Mouse (Mus musculus): ENCODE measurements around the gene Dpp6. TPM values are rescaled to one million over a fixed set of nuclear protein-coding genes. Genes with fewer than 3 reads are reported as not detected.

Dpp6 gene
- polyA plus RNA-seq, 1 experiment from 2014 or later = 22.8 TPM

DNA sequence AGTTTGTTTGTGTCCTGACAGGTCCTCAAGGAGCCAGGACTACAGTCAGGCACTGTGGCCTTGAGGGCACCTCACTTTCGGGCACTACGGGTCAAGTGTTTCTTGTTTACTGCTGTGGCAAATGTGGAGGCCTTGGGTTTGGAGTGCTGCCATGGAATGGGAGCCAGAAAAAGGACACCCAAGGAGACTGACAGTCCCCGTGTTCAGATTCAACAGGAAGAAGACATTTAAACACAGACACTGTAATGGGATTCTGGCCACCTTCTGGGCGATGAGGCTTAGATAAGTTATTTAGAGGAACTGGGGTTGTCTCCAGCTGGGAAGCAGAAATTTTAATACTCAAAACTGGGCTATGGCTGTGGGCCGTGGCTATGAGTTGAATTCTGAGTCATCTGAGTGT is 913.7 kb downstream of the Dpp6 start:
- WGBS = 81% methylated on average over 5 of the region's 5 CpGs

DNA sequence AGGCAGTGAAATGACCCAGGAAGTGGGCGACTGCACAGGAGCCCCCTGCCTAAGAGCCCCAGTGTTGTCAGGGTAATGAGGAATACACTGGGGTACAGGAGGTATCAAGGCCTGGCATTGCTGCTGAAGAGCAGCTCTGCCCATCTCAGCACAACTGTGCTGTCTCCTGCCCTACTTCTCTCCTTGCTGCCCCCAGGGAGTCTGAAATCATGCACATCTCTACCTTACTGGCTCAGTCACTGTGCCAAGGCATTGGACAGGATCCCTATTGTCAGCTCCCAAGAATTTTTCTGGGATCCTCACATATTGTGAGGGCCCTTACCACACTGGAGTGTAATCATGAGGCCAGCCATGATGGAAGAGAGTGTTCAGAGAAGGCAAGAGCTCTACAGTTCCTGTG is 914.4 kb downstream of the Dpp6 start:
- WGBS = 90% methylated on average over 1 of the region's 1 CpGs
- Histone ChIP-seq H3K4me2 (replicated peaks) (no peak overlapping the region), H3K9ac (no peak overlapping the region), H3K9me3 (peaks cover 10% of the 10 kb centered on the region; the same call in 1 of the 2 replicates), H3K27ac (no peak overlapping the region), H3K36me3 (no peaks in the 10 kb centered on the region), H3K4me3 (no peak overlapping the region), H3K27me3 (replicated peaks) (no peaks in the 10 kb centered on the region), H3K4me1 (no peaks in the 10 kb centered on the region)
- ATAC-seq (ENCODE audit: low FRiP score, low read depth) = no peak

More for the DNA sequence above, 913.7 kb downstream of the Dpp6 start:
- Histone ChIP-seq H3K27ac (no peak overlapping the region), H3K36me3 (no peaks in the 10 kb centered on the region), H3K4me3 (no peak overlapping the region), H3K27me3 (replicated peaks) (no peaks in the 10 kb centered on the region), H3K4me2 (replicated peaks) (no peak overlapping the region), H3K9ac (no peak overlapping the region), H3K9me3 (peaks cover 10% of the 10 kb centered on the region; the same call in 1 of the 2 replicates), H3K4me1 (no peaks in the 10 kb centered on the region)
- no peak for ATAC-seq (ENCODE audit: low FRiP score, low read depth)

DNA sequence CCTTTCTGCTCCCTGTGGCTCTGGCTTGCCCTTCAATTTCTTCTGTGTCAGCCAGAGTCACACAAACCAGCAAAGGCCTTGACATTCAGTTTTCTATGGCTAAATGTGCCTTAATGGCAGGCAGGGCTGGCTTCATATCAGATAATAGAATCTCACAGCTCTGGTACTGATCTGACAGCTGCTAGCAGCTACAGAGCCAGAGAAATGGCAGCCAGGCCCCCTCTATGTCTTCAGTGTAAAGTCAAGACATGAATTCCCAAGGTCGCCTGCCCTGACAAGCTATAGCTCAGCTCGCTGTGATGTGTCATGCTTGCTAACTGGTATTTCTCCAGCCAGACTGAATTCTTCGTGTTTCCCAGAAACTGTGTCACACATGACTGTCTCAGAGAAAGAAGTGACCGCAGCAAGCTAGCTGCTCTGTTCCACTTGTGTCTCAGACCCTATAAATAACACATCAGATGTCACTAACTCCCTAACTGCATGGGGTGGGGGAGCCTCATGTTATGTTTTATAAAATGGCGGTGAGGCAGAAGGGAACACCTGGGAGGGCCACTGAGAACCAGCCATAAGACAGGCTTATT is 915.4 kb downstream of the Dpp6 start:
- Histone ChIP-seq H3K27ac (no peak overlapping the region), H3K27me3 (replicated peaks) (no peaks in the 10 kb centered on the region), H3K9ac (no peak overlapping the region), H3K36me3 (no peaks in the 10 kb centered on the region), H3K4me3 (no peak overlapping the region), H3K4me1 (no peaks in the 10 kb centered on the region), H3K9me3 (peaks cover 10% of the 10 kb centered on the region; the same call in 1 of the 2 replicates), H3K4me2 (replicated peaks) (no peak overlapping the region)
- WGBS = 77% methylated on average over 5 of the region's 5 CpGs
- no peak for ATAC-seq (ENCODE audit: low FRiP score, low read depth)

DNA sequence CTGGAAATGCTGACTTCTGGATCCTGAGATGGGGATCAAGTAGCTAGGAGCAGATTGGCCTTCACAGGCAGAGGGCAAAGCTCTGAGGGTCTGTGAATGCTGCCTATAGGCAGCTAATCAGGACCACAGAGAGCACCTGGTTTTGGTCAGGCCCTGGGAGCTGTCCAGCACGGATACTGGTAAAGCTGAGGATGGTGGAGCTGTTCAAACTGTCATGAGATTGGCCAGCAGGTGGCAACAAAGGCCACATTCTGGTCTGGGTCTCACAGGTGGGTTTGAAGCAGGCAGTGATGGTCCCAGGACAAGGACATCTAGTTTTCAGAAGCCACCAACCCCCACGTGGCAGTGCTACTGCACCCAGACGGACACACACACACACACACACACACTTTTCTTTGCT is 920.2 kb downstream of the Dpp6 start:
- Histone ChIP-seq H3K27ac (no peak overlapping the region), H3K36me3 (peaks cover 16% of the 10 kb centered on the region), H3K27me3 (replicated peaks) (no peaks in the 10 kb centered on the region), H3K4me2 (replicated peaks) (no peak overlapping the region), H3K9ac (no peak overlapping the region), H3K4me1 (no peaks in the 10 kb centered on the region), H3K9me3 (peaks cover 5% of the 10 kb centered on the region; the same call in 1 of the 2 replicates), H3K4me3 (no peak overlapping the region)
- WGBS = 14% methylated on average over 3 of the region's 3 CpGs
- ATAC-seq (ENCODE audit: low FRiP score, low read depth) = no peak

DNA sequence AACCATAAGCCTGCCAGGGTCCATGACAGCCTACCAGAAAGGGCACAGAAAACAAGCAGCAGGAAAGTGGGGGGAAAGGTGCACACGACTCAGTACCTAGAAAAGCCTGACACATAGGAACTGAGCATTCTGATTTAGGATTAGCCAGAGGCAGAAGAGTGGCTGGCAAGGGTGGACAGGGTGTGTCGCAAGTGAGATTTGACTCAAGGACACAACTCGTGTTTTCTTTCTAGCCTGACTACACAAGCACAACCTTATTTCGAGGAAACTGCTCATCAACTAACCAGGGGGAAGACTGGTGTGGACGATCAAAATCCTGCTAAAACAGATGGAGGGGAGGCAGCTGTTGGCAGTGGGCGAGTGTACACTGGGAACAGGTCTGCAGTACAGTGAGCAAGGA is 922.2 kb downstream of the Dpp6 start:
- no peak overlapping the region for H3K4me3 ChIP-seq
- H3K4me1 ChIP-seq = no peaks in the 10 kb centered on the region
- H3K27me3 ChIP-seq (replicated peaks) = no peaks in the 10 kb centered on the region
- peaks cover 5% of the 10 kb centered on the region; the same call in 1 of the 2 replicates for H3K9me3 ChIP-seq
- no peak overlapping the region for H3K4me2 ChIP-seq (replicated peaks)
- peaks cover 35% of the 10 kb centered on the region for H3K36me3 ChIP-seq
- H3K9ac ChIP-seq = no peak overlapping the region
- WGBS = 84% methylated on average over 6 of the region's 6 CpGs
- no peak overlapping the region for H3K27ac ChIP-seq
- ATAC-seq (ENCODE audit: low FRiP score, low read depth) = no peak

DNA sequence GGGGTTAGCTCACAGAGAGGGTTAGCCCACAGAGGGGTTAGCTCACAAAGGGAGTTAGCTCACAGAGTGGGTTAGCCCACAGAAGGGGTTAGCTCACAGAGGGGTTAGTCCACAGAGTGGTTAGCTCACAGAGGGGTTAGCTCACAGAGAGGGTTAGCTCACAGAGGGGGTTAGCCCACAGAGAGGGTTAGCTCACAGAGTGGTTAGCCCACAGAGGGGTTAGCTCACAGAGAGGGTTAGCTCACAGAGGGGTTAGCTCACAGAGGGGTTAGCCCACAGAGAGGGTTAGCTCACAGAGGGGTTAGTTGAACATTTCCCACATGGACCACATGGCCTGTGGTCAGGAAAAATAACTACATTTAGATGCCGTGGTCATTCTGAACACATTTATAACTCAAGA is 927.9 kb downstream of the Dpp6 start:
- Histone ChIP-seq H3K36me3 (peaks cover 62% of the 10 kb centered on the region), H3K9ac (no peak overlapping the region), H3K4me2 (replicated peaks) (no peak overlapping the region), H3K4me3 (no peak overlapping the region), H3K9me3 (no peaks in the 10 kb centered on the region), H3K4me1 (no peaks in the 10 kb centered on the region), H3K27ac (no peak overlapping the region), H3K27me3 (replicated peaks) (no peaks in the 10 kb centered on the region)
- 81% methylated on average over 1 of the region's 1 CpGs for WGBS
- no peak for ATAC-seq (ENCODE audit: low FRiP score, low read depth)

DNA sequence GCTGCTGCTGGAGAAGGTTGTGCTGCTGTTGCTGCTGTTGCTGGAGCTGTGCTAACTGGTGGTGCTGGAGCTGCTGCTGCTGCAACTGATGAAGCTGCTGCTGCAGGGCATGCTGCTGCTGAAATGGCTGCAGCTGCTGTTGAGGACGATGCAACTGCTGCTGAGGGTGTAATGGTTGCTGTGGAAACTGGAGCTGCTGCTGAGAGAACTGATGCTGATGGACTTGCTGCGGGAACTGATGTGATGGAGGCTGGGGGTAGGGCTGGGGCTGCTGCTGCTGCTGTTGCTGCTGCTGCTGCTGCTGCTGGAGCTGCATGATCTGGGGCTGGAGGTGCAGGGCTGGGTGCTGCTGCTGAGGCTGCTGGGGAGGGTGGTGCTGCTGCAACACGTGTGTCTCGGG is 948.8 kb downstream of the Dpp6 start:
- no peak overlapping the region for H3K4me2 ChIP-seq (replicated peaks)
- H3K4me3 ChIP-seq = no peak overlapping the region
- H3K9me3 ChIP-seq = no peaks in the 10 kb centered on the region
- 78% methylated on average over 4 of the region's 4 CpGs for WGBS
- H3K9ac ChIP-seq = no peak overlapping the region
- H3K27me3 ChIP-seq (replicated peaks) = no peaks in the 10 kb centered on the region
- no peak overlapping the region for H3K27ac ChIP-seq
- peaks cover 75% of the 10 kb centered on the region for H3K36me3 ChIP-seq
- H3K4me1 ChIP-seq = no peaks in the 10 kb centered on the region
- ATAC-seq (ENCODE audit: low FRiP score, low read depth) = no peak

DNA sequence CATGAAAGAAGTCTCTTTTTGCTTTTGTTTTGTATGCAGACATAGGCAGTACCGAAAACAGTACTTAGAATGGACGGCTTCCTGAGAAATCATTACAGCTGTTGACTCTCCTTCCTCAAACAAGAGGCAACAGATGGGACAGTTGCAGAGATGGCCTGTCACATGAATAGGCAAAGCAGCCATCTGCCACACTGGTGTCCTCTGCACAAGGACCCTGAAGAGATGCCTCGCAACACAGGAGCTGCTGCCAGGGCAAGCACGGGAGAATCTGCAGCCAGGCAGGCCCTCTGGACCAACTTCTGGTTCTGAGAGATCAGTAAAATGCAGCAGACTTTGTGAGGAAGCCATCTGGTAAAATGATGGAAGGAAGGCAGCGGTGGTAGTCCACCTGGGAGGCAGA is 950.9 kb downstream of the Dpp6 start:
- no peak overlapping the region for H3K4me2 ChIP-seq (replicated peaks)
- H3K27ac ChIP-seq = no peak overlapping the region
- 69% methylated on average over 5 of the region's 5 CpGs for WGBS
- no peak overlapping the region for H3K4me3 ChIP-seq
- H3K4me1 ChIP-seq = no peaks in the 10 kb centered on the region
- peaks cover 75% of the 10 kb centered on the region for H3K36me3 ChIP-seq
- no peaks in the 10 kb centered on the region for H3K9me3 ChIP-seq
- H3K27me3 ChIP-seq (replicated peaks) = no peaks in the 10 kb centered on the region
- ATAC-seq (ENCODE audit: low FRiP score, low read depth) = no peak
- no peak overlapping the region for H3K9ac ChIP-seq

Data from neural tube, embryonic 12.5 days (tissue).